Mouse (Mus musculus): ENCODE measurements around the gene Ssna1. TPM values are rescaled to one million over a fixed set of nuclear protein-coding genes. Genes with fewer than 3 reads are reported as not detected.

The Ssna1 gene
- polyA plus RNA-seq, 1 experiment = 56.3 TPM

GRCm38 (mm10) chr2:25290101-25290815 lies 18.0 kb upstream of the Ssna1 start:
- no peak for DNase-seq (ENCODE audit: low read depth)

GRCm38 (mm10) chr2:25289651-25290050 lies 17.4 kb upstream of the Ssna1 start, which contains the start of gene Lrrc26:
TSS of gene Lrrc26 (plus strand) at chr2:25289915.
- no peak for DNase-seq (ENCODE audit: low read depth)

- no peak for DNase-seq (ENCODE audit: low read depth)
These were observed 16.6 kb upstream of the Ssna1 start for GRCm38 (mm10) chr2:25288734-25289345.

DNA sequence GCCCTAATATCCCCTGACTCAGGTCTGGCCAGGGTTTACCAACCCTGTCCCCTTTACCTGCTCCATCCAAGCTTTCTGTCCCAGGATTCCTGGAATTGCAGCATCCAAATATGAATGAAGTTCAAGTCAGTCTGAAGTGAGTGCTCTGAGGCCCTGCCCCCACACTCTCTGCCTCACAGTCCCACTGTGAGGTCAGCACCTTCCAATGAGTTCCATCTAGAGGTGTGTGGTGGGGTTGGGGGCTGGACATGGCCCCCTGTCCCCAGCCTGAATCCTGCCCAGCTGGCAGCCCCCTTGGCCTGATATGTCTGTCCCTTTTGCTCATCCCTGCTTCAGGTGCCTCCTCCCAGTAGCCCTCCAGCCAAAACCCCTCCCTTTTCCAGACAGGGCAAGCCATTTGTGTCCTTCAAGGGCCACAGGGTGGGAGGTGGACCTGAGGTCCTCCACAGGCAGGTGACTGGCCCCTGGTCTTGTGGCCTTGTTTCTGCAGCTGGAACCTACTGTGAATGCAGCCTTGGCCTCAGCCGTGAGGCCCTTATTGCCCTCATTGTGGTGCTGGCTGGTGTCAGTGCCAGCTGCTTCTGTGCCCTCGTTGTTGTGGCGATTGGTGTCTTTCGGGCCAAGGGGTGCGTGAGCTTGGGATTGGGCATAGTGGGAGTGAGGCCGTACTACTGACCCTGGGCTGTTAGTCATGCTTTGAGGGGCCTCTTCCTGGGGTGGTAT lies 15.8 kb upstream of the Ssna1 start, which contains the start of gene Tmem210:
Tmem210 (plus strand) TSS at position 219 of the 723 bp plus-strand sequence.
- no peak for DNase-seq (ENCODE audit: low read depth)

DNA sequence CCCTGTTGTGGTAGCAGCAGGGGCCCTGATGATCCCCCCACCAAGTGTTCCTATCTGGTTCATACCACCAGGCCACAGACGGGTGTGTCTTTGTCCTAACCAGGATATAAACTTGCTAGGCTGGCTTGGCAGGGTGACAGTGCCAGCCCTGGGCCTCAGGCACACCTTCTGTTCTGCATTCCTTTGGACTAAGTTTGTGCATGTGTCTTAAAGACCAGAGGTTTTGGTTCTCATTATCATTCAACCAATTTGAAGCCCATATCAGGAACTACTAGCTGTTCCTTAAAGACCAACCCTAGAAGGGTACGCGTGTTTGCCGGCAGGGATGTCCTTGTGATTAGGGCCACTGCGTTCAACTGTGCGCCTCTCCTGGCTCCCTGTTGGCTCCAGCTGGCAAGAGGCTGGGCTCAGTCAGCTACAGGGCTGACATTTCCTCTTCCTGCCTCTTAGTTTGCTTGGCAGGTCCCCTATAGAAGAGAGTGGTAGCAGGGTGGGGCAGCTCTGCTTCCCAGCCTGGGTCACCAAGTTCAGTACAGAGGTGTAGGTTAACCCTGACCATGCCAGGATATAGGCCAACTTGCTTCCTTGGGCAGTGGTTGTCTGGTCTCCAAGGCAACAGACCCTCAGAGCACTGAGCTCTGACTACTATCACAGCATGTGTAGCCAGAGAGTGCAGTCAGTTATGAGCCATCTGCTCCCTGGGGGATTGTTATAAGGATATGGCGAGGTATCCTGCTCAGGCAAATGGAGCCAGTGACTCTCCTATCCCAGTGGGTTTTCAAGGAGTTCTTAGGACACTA lies 14.8 kb upstream of the Ssna1 start:
- peak; percentile 66 for DNase-seq (ENCODE audit: low read depth)

DNA sequence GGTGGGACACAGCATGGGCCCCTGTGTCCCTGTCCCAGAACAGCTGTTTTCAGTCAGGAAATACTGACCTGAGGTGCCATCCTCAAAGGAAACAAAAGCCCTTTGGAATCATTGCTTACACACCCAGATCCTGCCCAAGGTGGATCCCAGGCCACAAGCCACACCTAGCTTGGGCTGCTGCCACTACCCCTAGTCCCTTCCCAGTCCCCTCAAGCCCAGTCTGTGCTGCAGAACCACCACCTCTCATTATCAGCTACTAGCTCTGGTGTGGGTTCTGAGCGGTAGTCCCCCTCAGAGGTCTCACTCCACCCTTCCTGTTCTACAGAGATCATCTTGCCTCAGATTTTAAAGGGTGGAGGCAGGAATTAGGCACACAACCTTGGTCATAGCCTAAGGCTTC lies 14.1 kb upstream of the Ssna1 start:
- DNase-seq (ENCODE audit: low read depth) = no peak

DNA sequence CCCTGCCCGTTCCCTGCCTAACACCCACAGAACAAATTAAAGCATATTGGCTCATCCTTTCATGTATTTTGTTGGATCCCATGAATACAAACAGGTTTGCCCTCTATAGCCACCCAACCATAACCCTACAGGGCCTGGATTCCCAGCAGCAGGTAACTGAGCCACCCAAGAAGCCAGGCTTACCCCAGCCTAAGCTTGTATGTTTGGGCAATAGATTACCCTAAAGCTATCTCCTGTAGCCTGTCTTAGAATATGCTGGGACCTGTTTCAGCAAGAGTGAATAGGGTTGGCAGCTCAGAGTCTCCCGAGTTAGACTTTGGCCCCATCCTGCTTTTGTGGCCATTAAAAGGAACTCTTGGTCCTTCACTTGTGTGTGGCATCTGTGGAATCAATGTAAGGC lies 13.3 kb upstream of the Ssna1 start:
- peak; percentile 89 for DNase-seq (ENCODE audit: low read depth)

GRCm38 (mm10) chr2:25278928-25279882 lies 7.0 kb upstream of the Ssna1 start:
- DNase-seq (ENCODE audit: low read depth) = no peak

GRCm38 (mm10) chr2:25273010-25273409 lies 772 bp upstream of the Ssna1 start:
- DNase-seq (ENCODE audit: low read depth) = no peak

DNA sequence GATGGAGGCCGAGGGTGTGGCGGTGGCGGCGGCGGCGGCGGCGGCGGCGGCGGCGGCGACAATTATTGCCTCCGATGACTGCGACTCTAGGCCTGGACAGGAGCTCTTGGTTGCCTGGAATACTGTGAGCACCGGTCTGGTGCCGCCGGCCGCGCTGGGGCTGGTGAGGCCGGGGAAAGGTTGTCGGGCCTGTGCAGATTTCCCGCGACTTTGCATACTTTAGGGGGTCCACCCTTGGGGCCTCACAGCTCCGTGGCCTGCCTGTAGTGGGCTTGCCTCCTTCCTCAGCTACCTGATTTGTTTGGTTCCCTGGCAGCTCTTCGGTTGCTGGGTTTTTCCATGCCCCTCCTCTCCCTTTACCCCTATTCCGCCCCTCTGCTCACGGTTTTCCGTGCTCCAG lies 277 bp upstream of the Ssna1 start:
- no peak for DNase-seq (ENCODE audit: low read depth)

- no peak for DNase-seq (ENCODE audit: low read depth)
These were observed 4.4 kb downstream of the Ssna1 start for GRCm38 (mm10) chr2:25267746-25268309.

DNA sequence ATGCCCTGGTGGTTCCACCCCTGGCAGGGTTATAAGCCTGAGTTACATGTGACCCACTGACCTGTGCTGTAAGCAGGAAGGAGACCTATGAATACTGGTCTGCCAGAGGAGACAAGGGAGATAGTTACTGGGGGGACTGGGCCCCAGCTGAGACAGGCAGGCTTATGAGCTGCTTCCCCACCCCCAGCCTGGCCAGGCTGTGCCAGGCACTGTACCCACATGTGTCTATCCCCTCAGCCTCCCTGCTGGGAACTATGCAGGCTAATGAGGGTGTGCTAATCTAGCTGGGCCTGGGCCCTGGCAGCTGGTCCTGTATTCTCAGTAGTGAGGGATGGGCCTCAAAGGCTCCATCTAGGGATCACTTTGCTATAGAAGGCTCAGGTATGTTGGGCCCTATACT lies 5.0 kb downstream of the Ssna1 start:
- no peak for DNase-seq (ENCODE audit: low read depth)

GRCm38 (mm10) chr2:25266720-25267119 lies 5.5 kb downstream of the Ssna1 start:
- no peak for DNase-seq (ENCODE audit: low read depth)

- DNase-seq (ENCODE audit: low read depth) = no peak
These were observed 6.2 kb downstream of the Ssna1 start for GRCm38 (mm10) chr2:25265897-25266656.

GRCm38 (mm10) chr2:25264851-25265250 lies 7.4 kb downstream of the Ssna1 start:
- no peak for DNase-seq (ENCODE audit: low read depth)

DNA sequence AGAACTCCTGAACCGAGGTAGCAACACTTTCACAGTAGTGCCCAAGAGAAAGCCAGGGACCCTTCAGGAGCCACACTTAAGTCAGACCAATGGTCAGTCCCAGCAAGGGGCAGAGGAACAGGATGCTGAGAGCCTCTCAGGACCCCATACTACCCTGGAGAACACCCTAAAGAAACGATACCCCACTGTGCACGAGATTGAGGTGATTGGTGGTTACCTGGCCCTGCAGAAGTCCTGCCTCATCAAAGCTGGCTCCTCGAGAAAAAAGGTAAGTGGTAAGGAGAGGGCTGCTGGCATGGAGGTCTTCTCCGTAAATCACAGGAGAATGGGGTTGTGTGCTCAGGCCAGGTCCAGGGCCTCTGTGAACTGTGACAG lies 8.0 kb downstream of the Ssna1 start:
- no peak for DNase-seq (ENCODE audit: low read depth)

GRCm38 (mm10) chr2:25263623-25264285 lies 8.5 kb downstream of the Ssna1 start:
- DNase-seq (ENCODE audit: low read depth) = no peak

DNA sequence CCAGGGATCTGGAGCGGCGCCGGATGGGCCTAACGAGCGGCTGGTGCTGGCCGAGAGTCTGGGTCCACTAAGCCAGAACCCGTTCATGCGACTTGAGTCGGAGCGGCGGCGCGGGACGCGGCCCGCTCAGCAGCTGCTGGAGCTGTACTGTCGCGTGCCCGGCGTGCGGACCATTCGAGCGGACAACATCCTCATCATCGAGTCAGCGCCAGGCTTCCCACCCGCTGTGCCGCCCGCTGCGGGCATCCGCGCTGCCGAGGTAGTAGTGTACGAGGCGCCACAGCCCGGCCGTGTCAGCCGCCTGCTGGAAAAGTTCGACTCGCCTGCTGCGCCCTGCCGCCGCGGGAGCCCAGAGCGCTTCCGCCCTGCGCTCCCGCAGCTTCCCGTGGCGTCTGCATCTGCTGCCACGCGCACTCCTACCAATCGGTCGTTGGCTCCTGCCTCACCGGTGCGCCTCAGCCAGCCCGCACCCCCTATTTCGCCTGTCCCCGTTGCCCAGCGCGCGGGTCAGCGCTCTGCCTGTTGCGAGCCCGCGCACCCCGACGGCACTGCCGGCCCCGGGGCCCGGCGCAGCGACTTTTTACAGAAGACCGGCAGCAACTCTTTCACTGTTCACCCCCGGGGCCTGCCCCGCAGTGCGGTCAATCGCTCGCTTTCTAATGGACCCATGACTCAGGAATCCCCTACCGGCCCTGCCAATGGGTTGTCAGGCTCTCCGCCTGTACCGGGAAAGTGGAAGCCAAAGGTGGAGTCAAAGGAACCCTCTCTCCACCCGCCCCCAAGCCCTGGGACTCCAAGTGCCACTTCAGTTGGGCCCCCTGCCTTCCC lies 9.2 kb downstream of the Ssna1 start:
- no peak for DNase-seq (ENCODE audit: low read depth)
